Comparison of ENCODE assay signal across 21 mouse cellular contexts in the genomic region with DNA sequence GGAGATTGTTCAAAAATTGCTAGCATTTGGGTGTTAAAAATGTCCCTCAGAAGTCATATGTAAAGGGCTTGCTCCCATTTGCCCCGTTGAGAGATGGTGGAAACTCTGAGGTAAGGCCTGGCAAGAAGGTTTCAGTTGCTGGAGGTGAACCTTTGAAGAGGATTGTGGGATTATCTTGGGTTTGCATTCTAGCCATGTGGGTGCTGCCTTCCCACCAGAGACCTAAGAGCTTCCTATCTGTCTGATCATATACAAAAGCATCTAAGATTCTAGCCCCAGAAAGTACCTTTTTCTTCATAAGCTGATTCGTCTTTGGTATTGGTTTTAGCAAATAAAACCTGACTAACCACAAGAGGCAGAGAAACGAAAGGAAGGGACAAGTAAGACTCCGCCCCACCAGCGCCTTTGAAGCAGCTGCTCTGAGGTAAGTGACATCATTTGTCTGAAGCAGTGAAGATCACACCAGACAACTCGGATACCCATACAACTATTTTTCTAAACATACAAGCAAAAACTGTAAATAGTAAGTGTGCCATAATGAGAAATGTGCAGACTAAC.
A peak's percentile ranks its signal among the peaks of the same experiment; 100 is the strongest.
DNase-seq lines count a peak whose midpoint lies in the region; ATAC-seq and TF ChIP-seq lines count a peak whose summit lies in the region.
"Had no signal": no experiment of that assay in that cellular context is flagged by ENCODE, and none has a peak within 500 bp of the region (broad histone marks: within the 10 kb centered on the region; RNA-seq: fewer than 3 reads in every experiment).

No protein-coding gene starts in this region.

- no peaks in the 10 kb centered on the region for H3K4me1 ChIP-seq in midbrain, embryonic 10.5 days
- no peaks in the 10 kb centered on the region for H3K4me1 ChIP-seq in cerebellum, adult 2 months (ENCODE audit: control insufficient read depth, insufficient read depth, low read length)
- H3K4me1 ChIP-seq: forebrain, embryonic 12.5 days; hindbrain, embryonic 15.5 days; limb, embryonic 13.5 days; liver, embryonic 13.5 days; midbrain, embryonic 12.5 days; neural tube, embryonic 15.5 days had no signal

- TF ChIP-seq CTCF in cerebellum, adult 2 months (IDR thresholded peaks at IDR 0.05; ENCODE audit: borderline replicate concordance, insufficient read depth, low read depth, low read length) = no peak

- no peak overlapping the region for H3K4me3 ChIP-seq in midbrain, embryonic 10.5 days
- no peak overlapping the region for H3K4me3 ChIP-seq in cerebellum, adult 2 months (replicated peaks; ENCODE audit: insufficient read depth, low read depth, low read length)
- H3K4me3 ChIP-seq: forebrain, embryonic 12.5 days; hindbrain, embryonic 15.5 days; limb, embryonic 13.5 days; liver, embryonic 13.5 days; midbrain, embryonic 12.5 days; neural tube, embryonic 15.5 days had no signal

- H3K9me3 ChIP-seq in midbrain, embryonic 10.5 days (replicated peaks) = no peaks in the 10 kb centered on the region
- H3K9me3 ChIP-seq: forebrain, embryonic 12.5 days; hindbrain, embryonic 15.5 days; limb, embryonic 13.5 days; liver, embryonic 13.5 days; midbrain, embryonic 12.5 days; neural tube, embryonic 15.5 days had no signal

- peak; percentile 47 to 53 for DNase-seq in CD8-positive naive resting alpha-beta T cell, adult 2 months (ENCODE audit: low read depth in 2 of 2, low spot score in 2 of 2)
- peak; percentile 8 for DNase-seq in splenic B cell, adult 2 months (ENCODE audit: low read depth, low spot score)
- peak; percentile 44 for DNase-seq in thymus, postnatal 4 days
- DNase-seq in midbrain, embryonic 10.5 days (ENCODE audit: low spot score) = no peak
- no peak for DNase-seq in cerebellum, adult 2 months
- no peak for DNase-seq in right cerebral cortex, adult 18-20 months
- DNase-seq: cerebellum, adult 8-10 months; gastrocnemius, postnatal 10 days; heart, adult 11 months; heart, postnatal 36 days; kidney, adult 18-20 months; liver, embryonic 13.5 days; lung, embryonic 14.5 days; lung, postnatal 36 days had no signal

- H3K27me3 ChIP-seq in splenic B cell, adult 2 months (ENCODE audit: control insufficient read depth, insufficient read depth, low read length, poor library complexity, severe bottlenecking) = no peaks in the 10 kb centered on the region
- no peaks in the 10 kb centered on the region for H3K27me3 ChIP-seq in midbrain, embryonic 10.5 days (ENCODE audit: low read depth, poor library complexity, severe bottlenecking)
- H3K27me3 ChIP-seq in cerebellum, adult 2 months (ENCODE audit: control insufficient read depth, insufficient read depth, low read length) = no peaks in the 10 kb centered on the region
- H3K27me3 ChIP-seq: forebrain, embryonic 12.5 days; hindbrain, embryonic 15.5 days; limb, embryonic 13.5 days; liver, embryonic 13.5 days; midbrain, embryonic 12.5 days; neural tube, embryonic 15.5 days had no signal

- ATAC-seq in inflammation-experienced regulatory T-cells, adult 6 months = peak; percentile 99

- no peak for TF ChIP-seq POLR2A in cerebellum, adult 2 months (IDR thresholded peaks at IDR 0.05; ENCODE audit: borderline replicate concordance, insufficient read depth, low read length)

- H3K36me3 ChIP-seq in splenic B cell, adult 2 months (ENCODE audit: control insufficient read depth, insufficient read depth, low read length, poor library complexity, severe bottlenecking) = no peaks in the 10 kb centered on the region
- H3K36me3 ChIP-seq in midbrain, embryonic 10.5 days = no peaks in the 10 kb centered on the region
- H3K36me3 ChIP-seq: forebrain, embryonic 12.5 days; hindbrain, embryonic 15.5 days; limb, embryonic 13.5 days; liver, embryonic 13.5 days; midbrain, embryonic 12.5 days; neural tube, embryonic 15.5 days had no signal

- no peak overlapping the region for H3K27ac ChIP-seq in midbrain, embryonic 10.5 days (replicated peaks)
- no peak overlapping the region for H3K27ac ChIP-seq in cerebellum, adult 2 months (ENCODE audit: insufficient read depth, low read length)
- H3K27ac ChIP-seq: forebrain, embryonic 12.5 days; hindbrain, embryonic 15.5 days; kidney, postnatal 0 days; limb, embryonic 13.5 days; liver, embryonic 13.5 days; midbrain, embryonic 12.5 days; neural tube, embryonic 15.5 days had no signal

- WGBS in midbrain, embryonic 10.5 days = 78% methylated on average over 6 of the region's 6 CpGs
- 77% methylated on average over 6 of the region's 6 CpGs for WGBS in cerebellum, adult 2 months

Comparison
In these comparisons a context has a peak if more than half of its experiments do, and no peak if none do; other contexts are left out.
1. DNase-seq: peak in CD8-positive naive resting alpha-beta T cell, adult 2 months (2 of 2), splenic B cell, adult 2 months (single experiment) and thymus, postnatal 4 days (single experiment); none in midbrain, embryonic 10.5 days (single experiment), cerebellum, adult 2 months (0 of 2) and right cerebral cortex, adult 18-20 months (single experiment).